Mouse (Mus musculus): ENCODE data around the gene Gabbr1.

Gabbr1 gene

GRCm38 (mm10) chr17:37039127-37039894 lies 6.5 kb upstream of the Gabbr1 start:
- in situ Hi-C loops (cut with MseI, MboI), result no loop called here

- in situ Hi-C loops (cut with MseI, MboI), result no loop called here
These were observed 1.0 kb upstream of the Gabbr1 start for GRCm38 (mm10) chr17:37044651-37045244.

- in situ Hi-C loops (cut with MseI, MboI), result no loop called here
These were observed 746 bp downstream of the Gabbr1 start for GRCm38 (mm10) chr17:37046312-37047112.

- in situ Hi-C loops (cut with MseI, MboI), result no loop called here
These were observed 1.7 kb downstream of the Gabbr1 start for GRCm38 (mm10) chr17:37047332-37047976.

GRCm38 (mm10) chr17:37047981-37048380 lies 2.2 kb downstream of the Gabbr1 start:
- in situ Hi-C loops (cut with MseI, MboI), result no loop called here

GRCm38 (mm10) chr17:37048383-37048782 lies 2.6 kb downstream of the Gabbr1 start:
- in situ Hi-C loops (cut with MseI, MboI), result no loop called here

GRCm38 (mm10) chr17:37049570-37050310 lies 4.0 kb downstream of the Gabbr1 start:
- in situ Hi-C loops (cut with MseI, MboI), result no loop called here

GRCm38 (mm10) chr17:37050399-37050798 lies 4.6 kb downstream of the Gabbr1 start:
- in situ Hi-C loops (cut with MseI, MboI), result no loop called here

GRCm38 (mm10) chr17:37050876-37051275 lies 5.1 kb downstream of the Gabbr1 start:
- in situ Hi-C loops (cut with MseI, MboI), result no loop called here

GRCm38 (mm10) chr17:37051745-37052144 lies 6.0 kb downstream of the Gabbr1 start:
- in situ Hi-C loops (cut with MseI, MboI), result no loop called here

GRCm38 (mm10) chr17:37056957-37057356 lies 11.2 kb downstream of the Gabbr1 start:
- in situ Hi-C loops (cut with MseI, MboI), result no loop called here

GRCm38 (mm10) chr17:37061435-37061834 lies 15.7 kb downstream of the Gabbr1 start:
- in situ Hi-C loops (cut with MseI, MboI), result no loop called here

- in situ Hi-C loops (cut with MseI, MboI), result no loop called here
These were observed 16.4 kb downstream of the Gabbr1 start for GRCm38 (mm10) chr17:37062101-37062641.

- in situ Hi-C loops (cut with MseI, MboI), result no loop called here
These were observed 17.3 kb downstream of the Gabbr1 start for GRCm38 (mm10) chr17:37063063-37063462.

GRCm38 (mm10) chr17:37063686-37064495 lies 18.1 kb downstream of the Gabbr1 start:
- in situ Hi-C loops (cut with MseI, MboI), result no loop called here

- in situ Hi-C loops (cut with MseI, MboI), result no loop called here
These were observed 20.2 kb downstream of the Gabbr1 start for GRCm38 (mm10) chr17:37065993-37066392.

GRCm38 (mm10) chr17:37067861-37068260 lies 22.1 kb downstream of the Gabbr1 start:
- in situ Hi-C loops (cut with MseI, MboI), result no loop called here

GRCm38 (mm10) chr17:37070121-37070520 lies 24.4 kb downstream of the Gabbr1 start:
- in situ Hi-C loops (cut with MseI, MboI), result no loop called here

- in situ Hi-C loops (cut with MseI, MboI), result no loop called here
These were observed 26.4 kb downstream of the Gabbr1 start for GRCm38 (mm10) chr17:37072080-37072729.

Measured in mouse trophoblast stem cell (cell line).